Mouse (Mus musculus) forebrain, postnatal 0 days (tissue): ENCODE data around the gene Prr29. TPM values are rescaled to one million over a fixed set of nuclear protein-coding genes. Genes with fewer than 3 reads are reported as not detected.
A peak's percentile ranks its signal among the peaks of the same experiment; 100 is the strongest.

Experiments
- ATAC-seq: fragments of 200-750 bp; cut with Nextera tagmentation; 2 replicates; pipeline ENCODE4 v1.8.0; 2017; ENCODE audit warnings: mild to moderate bottlenecking, moderate library complexity
- DNase-seq: peaks from one replicate; pipeline ENCODE4 v3.0.0-alpha.2; 2015
- H3K27ac ChIP-seq: fragments of 300-500 bp; sonication (generic); 2 replicates; pipeline ENCODE4 v1.5.1; 2014; ENCODE audit warnings: low read depth, mild to moderate bottlenecking, antibody characterized with exemption, low read length, moderate library complexity, mixed read lengths
- H3K27me3 ChIP-seq: fragments of 300-500 bp; sonication (generic); 2 replicates; pipeline ENCODE4 v1.6.1; 2014; ENCODE audit warnings: mild to moderate bottlenecking, low read length, mixed read lengths; ENCODE audit not compliant: insufficient read depth
- H3K36me3 ChIP-seq: fragments of 300-500 bp; sonication (generic); 2 replicates; pipeline ENCODE4 v1.6.1; 2014; ENCODE audit warnings: mild to moderate bottlenecking, moderate library complexity; ENCODE audit not compliant: insufficient read depth
- H3K4me1 ChIP-seq: fragments of 300-500 bp; sonication (generic); 2 replicates; pipeline ENCODE4 v1.6.1; 2014; ENCODE audit warnings: antibody characterized with exemption; ENCODE audit not compliant: insufficient read depth
- H3K4me2 ChIP-seq: fragments of 300-500 bp; sonication (generic); 2 replicates; pipeline ENCODE4 v1.6.1; 2014; ENCODE audit warnings: low read depth, mild to moderate bottlenecking, moderate library complexity
- H3K4me3 ChIP-seq: fragments of 300-500 bp; sonication (generic); 2 replicates; pipeline ENCODE4 v1.5.1; 2014; ENCODE audit warnings: low read depth, low read length, mixed read lengths
- H3K9ac ChIP-seq: fragments of 300-500 bp; sonication (generic); 2 replicates; pipeline ENCODE4 v1.6.1; 2014; ENCODE audit warnings: mild to moderate bottlenecking
- H3K9me3 ChIP-seq: fragments of 300-500 bp; sonication (generic); 2 replicates; pipeline ENCODE4 v1.6.1; 2016; ENCODE audit warnings: low read length
- CTCF ChIP-seq: sonication (generic); IDR thresholded peaks from 2 replicates; pipeline ENCODE4 v1.5.1; 2016; ENCODE audit warnings: antibody characterized with exemption, control low read depth, low read depth
- WGBS: fragments of 180-500 bp; shearing (Covaris S2); extraction: QIAGEN DNeasy Blood & Tissue Kit; methylation state at CpG from one replicate; pipeline ENCODE4 v1.1.7; 2014; 5-methylcytosine and 5-hydroxymethylcytosine counted together
- polyA plus RNA-seq: library from polyadenylated mRNA; unstranded; fragments of >200 nt; fragmentation: Nextera tagmentation; extraction: Ambion mirVana; gene quantifications from 2 replicates; pipeline ENCODE4 v1.2.1, GENCODE M21; 2015
- total RNA-seq: library from RNA; depleted of rRNA; stranded (reverse); fragments of >200 nt; gene quantifications from 2 replicates; pipeline ENCODE4 v1.2.3, GENCODE M21; 2014; rRNA removed

The Prr29 gene
- total and polyA plus RNA-seq, 2 experiments from 2014 or later: 0.69 TPM; not detected in 1

DNA sequence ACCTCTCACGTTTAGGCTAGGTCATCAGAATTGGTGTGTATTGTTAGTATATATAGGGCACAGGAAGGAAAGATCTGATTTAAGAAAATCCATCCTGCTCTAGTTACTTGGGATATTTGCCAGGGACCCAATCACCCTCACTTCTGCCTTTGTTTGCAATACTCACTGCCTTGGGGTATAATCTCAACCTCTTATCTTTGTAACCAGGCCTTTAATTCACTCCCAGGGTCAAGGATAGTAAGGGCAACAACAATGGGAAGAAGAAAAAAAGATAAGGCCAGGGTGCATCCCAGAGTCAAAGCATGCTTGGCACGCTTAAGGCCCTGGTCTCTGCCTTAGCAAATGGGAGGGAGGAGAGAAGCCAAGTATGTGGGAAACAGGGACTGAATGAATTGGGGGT lies 52.6 kb downstream of the Prr29 start:
- TF ChIP-seq CTCF: no peak
- Histone ChIP-seq H3K36me3 (peaks cover 13% of the 10 kb centered on the region), H3K27me3 (no peaks in the 10 kb centered on the region), H3K4me2 (no peak overlapping the region), H3K4me3 (no peak overlapping the region), H3K27ac (no peak overlapping the region), H3K4me1 (no peaks in the 10 kb centered on the region), H3K9ac (no peak overlapping the region), H3K9me3 (no peaks in the 10 kb centered on the region)
- DNase-seq (no peak), ATAC-seq (no peak)
- WGBS: 84% methylated on average over 2 of the region's 2 CpGs

DNA sequence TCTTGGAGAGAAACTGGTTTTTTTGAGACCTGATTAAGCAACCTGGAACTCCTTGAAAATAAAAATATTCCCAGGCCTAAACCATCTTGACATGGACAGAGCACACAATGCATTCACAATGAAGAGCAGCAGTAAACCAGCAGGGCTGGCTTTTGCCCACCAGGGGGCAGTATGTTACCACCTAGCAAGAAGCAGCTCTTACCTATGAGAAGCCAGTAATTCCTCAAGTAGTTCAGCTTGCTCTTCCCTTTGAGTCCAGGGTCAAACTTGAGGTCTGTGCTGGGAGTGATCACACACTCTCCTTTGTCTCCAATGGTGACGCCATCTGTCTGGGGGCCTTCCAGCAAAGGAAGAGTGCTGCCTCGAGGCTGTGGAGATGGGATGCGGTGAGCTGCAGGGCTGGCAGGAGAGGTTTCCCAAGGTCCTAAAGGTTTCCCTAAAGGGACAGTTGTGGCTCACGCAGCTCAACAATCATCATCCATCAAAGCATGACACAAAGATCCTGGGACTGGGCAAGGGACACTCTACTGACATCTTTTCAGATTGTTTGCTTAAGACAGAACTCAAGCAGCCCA lies 53.4 kb downstream of the Prr29 start:
- ATAC-seq (peak; percentile 84), DNase-seq (peak; percentile 93)
- TF ChIP-seq CTCF: peak; percentile 98
- no peak overlapping the region for H3K4me2 ChIP-seq
- WGBS: 47% methylated on average over 4 of the region's 4 CpGs
- H3K27me3 ChIP-seq: no peaks in the 10 kb centered on the region
- H3K9ac ChIP-seq: no peak overlapping the region
- H3K36me3 ChIP-seq: peaks cover 13% of the 10 kb centered on the region; the same call in 1 of the 2 replicates
- H3K4me1 ChIP-seq: no peaks in the 10 kb centered on the region
- H3K9me3 ChIP-seq: no peaks in the 10 kb centered on the region
- no peak overlapping the region for H3K4me3 ChIP-seq
- H3K27ac ChIP-seq: no peak overlapping the region

DNA sequence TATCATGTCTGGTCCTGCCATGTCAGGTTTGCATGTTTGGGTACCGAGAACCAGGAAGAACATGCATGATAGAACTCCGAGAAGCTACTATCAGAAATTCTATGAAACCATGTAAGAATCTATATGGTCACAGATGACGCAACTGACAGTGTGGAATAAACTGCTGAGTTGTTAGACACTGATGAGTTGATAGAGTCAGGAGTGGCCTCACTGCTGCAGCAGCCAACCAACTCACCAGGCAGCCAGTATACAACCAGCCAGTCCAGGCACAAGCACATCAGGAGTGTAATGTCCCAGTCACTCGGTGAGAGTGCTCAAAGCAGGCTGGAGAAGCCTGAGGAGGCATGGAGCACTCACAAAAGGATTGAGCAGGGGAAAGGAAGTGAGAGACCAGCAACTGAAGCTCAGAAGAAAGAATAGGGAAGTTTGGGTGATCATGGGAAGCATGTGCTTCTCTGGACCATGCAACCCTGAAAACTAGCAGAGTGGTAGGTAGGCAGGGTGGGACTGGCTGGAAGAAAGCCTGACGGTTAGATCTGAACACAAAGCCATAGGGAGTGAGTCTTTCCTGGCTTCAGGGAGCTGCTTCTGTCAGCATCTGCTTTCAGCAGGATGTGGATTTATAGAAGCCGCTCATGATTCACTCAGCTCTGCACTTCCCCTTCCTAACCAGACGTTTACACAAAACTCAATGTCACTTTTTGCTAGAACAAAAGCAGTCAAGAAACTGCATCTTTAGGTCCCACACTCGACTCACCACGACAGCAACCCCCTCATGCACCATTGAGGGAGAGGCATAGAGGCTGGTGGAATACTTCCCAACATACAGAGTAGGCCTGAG lies 54.2 kb downstream of the Prr29 start:
- H3K4me2 ChIP-seq: no peak overlapping the region
- no peaks in the 10 kb centered on the region for H3K9me3 ChIP-seq
- peaks cover 11% of the 10 kb centered on the region; the same call in 1 of the 2 replicates for H3K36me3 ChIP-seq
- H3K27me3 ChIP-seq: no peaks in the 10 kb centered on the region
- H3K4me3 ChIP-seq: no peak overlapping the region
- DNase-seq: no peak
- no peak overlapping the region for H3K27ac ChIP-seq
- no peaks in the 10 kb centered on the region for H3K4me1 ChIP-seq
- ATAC-seq: no peak
- WGBS: 83% methylated on average over 9 of the region's 9 CpGs
- no peak overlapping the region for H3K9ac ChIP-seq
- TF ChIP-seq CTCF: no peak

DNA sequence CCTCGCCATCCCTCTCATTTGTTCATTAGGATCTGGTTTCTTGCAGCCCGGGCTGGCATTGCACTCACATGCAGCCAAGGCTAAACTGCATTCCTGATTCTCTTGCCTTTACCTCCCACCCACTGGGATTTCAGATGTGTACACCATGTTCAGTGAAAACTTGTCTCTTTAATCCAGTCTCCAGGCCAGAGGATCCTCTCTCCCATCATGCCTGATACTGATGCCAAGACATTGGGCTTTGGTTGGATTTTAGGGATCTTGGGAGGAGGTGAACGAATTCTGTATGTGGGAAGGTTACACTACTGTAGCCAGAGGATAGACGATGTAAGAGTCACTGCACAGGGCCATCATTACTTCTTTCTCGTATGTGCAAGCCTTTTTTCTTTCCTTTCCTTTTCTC lies 59.9 kb downstream of the Prr29 start:
- no peaks in the 10 kb centered on the region for H3K4me1 ChIP-seq
- peaks cover 15% of the 10 kb centered on the region; the same call in 1 of the 2 replicates for H3K36me3 ChIP-seq
- no peak overlapping the region for H3K4me2 ChIP-seq
- H3K27me3 ChIP-seq: no peaks in the 10 kb centered on the region
- DNase-seq (no peak), ATAC-seq (no peak)
- no peak overlapping the region for H3K4me3 ChIP-seq
- H3K9me3 ChIP-seq: no peaks in the 10 kb centered on the region
- no peak overlapping the region for H3K9ac ChIP-seq
- TF ChIP-seq CTCF: no peak
- H3K27ac ChIP-seq: no peak overlapping the region
- 91% methylated on average over 5 of the region's 5 CpGs for WGBS

DNA sequence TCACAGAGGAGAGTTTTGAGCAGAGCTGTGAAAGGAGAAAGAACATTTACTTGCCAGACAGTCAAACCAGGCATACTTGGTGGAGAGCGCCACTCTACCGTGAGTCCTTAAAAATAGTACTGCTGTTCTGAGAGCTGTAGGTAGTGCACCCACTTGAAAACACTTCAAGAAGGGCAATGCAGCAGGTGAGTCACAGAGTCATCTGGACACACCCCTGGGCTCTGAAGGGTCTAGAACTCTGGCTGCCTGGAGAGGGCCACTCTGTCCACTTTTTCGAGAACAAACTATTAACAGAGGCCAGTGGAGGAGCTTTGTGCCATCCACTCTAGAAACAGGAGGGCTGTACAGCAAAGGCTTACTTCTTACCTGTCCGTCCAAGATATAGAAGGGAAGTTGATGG lies 61.2 kb downstream of the Prr29 start:
- DNase-seq (no peak), ATAC-seq (no peak)
- 94% methylated on average over 4 of the region's 4 CpGs for WGBS
- Histone ChIP-seq H3K4me3 (no peak overlapping the region), H3K9ac (no peak overlapping the region), H3K36me3 (peaks cover 15% of the 10 kb centered on the region; the same call in 1 of the 2 replicates), H3K4me1 (no peaks in the 10 kb centered on the region), H3K4me2 (no peak overlapping the region), H3K9me3 (no peaks in the 10 kb centered on the region), H3K27me3 (no peaks in the 10 kb centered on the region), H3K27ac (no peak overlapping the region)
- no peak for TF ChIP-seq CTCF

Other genes starting within 250 kb of the Prr29 start
- not detected in 2 replicates for gene Gm10840, start 204.6 kb upstream of the Prr29 start, total RNA-seq
- 0.67 and 0.82 TPM in 2 replicates for gene Gm10840, start 204.6 kb upstream of the Prr29 start, polyA plus RNA-seq
- 83.9 and 85.0 TPM in 2 replicates for gene Limd2, start 204.6 kb upstream of the Prr29 start, total RNA-seq
- gene Limd2, start 204.6 kb upstream of the Prr29 start, polyA plus RNA-seq: 171 and 189 TPM in 2 replicates
- 23.4 and 34.8 TPM in 2 replicates for gene Strada, start 163.3 kb upstream of the Prr29 start, total RNA-seq
- gene Strada, start 163.3 kb upstream of the Prr29 start, polyA plus RNA-seq: 20.0 and 23.7 TPM in 2 replicates
- gene Ccdc47, start 149.1 kb upstream of the Prr29 start, total RNA-seq: 29.4 and 41.0 TPM in 2 replicates
- gene Ccdc47, start 149.1 kb upstream of the Prr29 start, polyA plus RNA-seq: 71.8 and 90.1 TPM in 2 replicates
- gene Ddx42, start 148.5 kb upstream of the Prr29 start, total RNA-seq: 58.8 and 76.3 TPM in 2 replicates
- 49.5 and 62.2 TPM in 2 replicates for gene Ddx42, start 148.5 kb upstream of the Prr29 start, polyA plus RNA-seq
- 40.2 and 62.7 TPM in 2 replicates for gene Ftsj3, start 109.4 kb upstream of the Prr29 start, total RNA-seq
- 29.0 and 29.7 TPM in 2 replicates for gene Ftsj3, start 109.4 kb upstream of the Prr29 start, polyA plus RNA-seq
- 108 and 114 TPM in 2 replicates for gene Psmc5, start 109.3 kb upstream of the Prr29 start, total RNA-seq
- gene Psmc5, start 109.3 kb upstream of the Prr29 start, polyA plus RNA-seq: 258 and 270 TPM in 2 replicates
- 16.9 and 20.0 TPM in 2 replicates for gene Smarcd2, start 92.5 kb upstream of the Prr29 start, total RNA-seq
- gene Smarcd2, start 92.5 kb upstream of the Prr29 start, polyA plus RNA-seq: 8.5 and 9.5 TPM in 2 replicates
- gene Tcam1, start 88.8 kb upstream of the Prr29 start, total RNA-seq: 0.23 and 0.38 TPM in 2 replicates
- 0.18 and 0.23 TPM in 2 replicates for gene Tcam1, start 88.8 kb upstream of the Prr29 start, polyA plus RNA-seq
- not detected in 2 replicates for gene Gh, start 63.6 kb upstream of the Prr29 start, total RNA-seq
- gene Gh, start 63.6 kb upstream of the Prr29 start, polyA plus RNA-seq: not detected in 2 replicates
- gene Cd79b, start 50.7 kb upstream of the Prr29 start, total RNA-seq: 0.38 and 0.46 TPM in 2 replicates
- gene Cd79b, start 50.7 kb upstream of the Prr29 start, polyA plus RNA-seq: 0.71 and 1.1 TPM in 2 replicates
- gene Scn4a, start 12.2 kb upstream of the Prr29 start, total RNA-seq: not detected in 2 replicates
- 0.06 TPM in 1 of 2 replicates, not detected in the other for gene Scn4a, start 12.2 kb upstream of the Prr29 start, polyA plus RNA-seq
- 4.6 and 8.3 TPM in 2 replicates for gene Icam2, start 22.6 kb downstream of the Prr29 start, total RNA-seq
- 7.0 and 9.1 TPM in 2 replicates for gene Icam2, start 22.6 kb downstream of the Prr29 start, polyA plus RNA-seq
- gene Ern1, start 122.4 kb downstream of the Prr29 start, total RNA-seq: 4.9 and 8.4 TPM in 2 replicates
- 0.65 and 1.7 TPM in 2 replicates for gene Ern1, start 122.4 kb downstream of the Prr29 start, polyA plus RNA-seq
- gene Tex2, start 248.0 kb downstream of the Prr29 start, total RNA-seq: 44.7 and 49.3 TPM in 2 replicates
- 17.5 and 23.0 TPM in 2 replicates for gene Tex2, start 248.0 kb downstream of the Prr29 start, polyA plus RNA-seq